Mouse (Mus musculus) midbrain, embryonic 14.5 days (tissue): Measurements from ENCODE around the gene 6430548M08Rik. TPM values are rescaled to one million over a fixed set of nuclear protein-coding genes. Genes with fewer than 3 reads are reported as not detected.

ENCODE experiments used
- ATAC-seq: fragments of 200-750 bp; cut with Nextera tagmentation; 2 replicates; pipeline ENCODE4 v1.8.0; 2017; ENCODE audit warnings: moderate number of reproducible peaks, moderate library complexity; ENCODE audit not compliant: low FRiP score, low TSS enrichment
- DNase-seq: peaks from one replicate; pipeline ENCODE4 v3.0.0-alpha.2; 2015
- H3K27ac ChIP-seq: fragments of 300-500 bp; sonication (generic); replicated peaks from 2 replicates; pipeline ENCODE4 v1.5.1; 2014; ENCODE audit warnings: mild to moderate bottlenecking, low read depth, low read length, moderate library complexity
- H3K27me3 ChIP-seq: fragments of 300-500 bp; sonication (generic); 2 replicates; pipeline ENCODE4 v1.6.1; 2014; ENCODE audit warnings: low read length, control low read depth, mixed read lengths; ENCODE audit not compliant: control insufficient read depth, insufficient read depth
- H3K36me3 ChIP-seq: fragments of 300-500 bp; sonication (generic); 2 replicates; pipeline ENCODE4 v1.6.1; 2014; ENCODE audit warnings: low read length, control low read depth; ENCODE audit not compliant: control insufficient read depth, insufficient read depth
- H3K4me1 ChIP-seq: fragments of 300-500 bp; sonication (generic); 2 replicates; pipeline ENCODE4 v1.6.1; 2014; ENCODE audit warnings: mild to moderate bottlenecking, antibody characterized with exemption, low read length, control low read depth; ENCODE audit not compliant: control insufficient read depth, insufficient read depth
- H3K4me2 ChIP-seq: fragments of 300-500 bp; sonication (generic); 2 replicates; pipeline ENCODE4 v1.6.1; 2014; ENCODE audit warnings: mild to moderate bottlenecking, low read length, moderate library complexity
- H3K4me3 ChIP-seq: fragments of 300-500 bp; sonication (generic); replicated peaks from 2 replicates; pipeline ENCODE4 v1.5.1; 2014; ENCODE audit warnings: low read depth, low read length
- H3K9ac ChIP-seq: fragments of 300-500 bp; sonication (generic); replicated peaks from 2 replicates; pipeline ENCODE4 v1.6.1; 2014; ENCODE audit warnings: mild to moderate bottlenecking, low read length, moderate library complexity
- H3K9me3 ChIP-seq: fragments of 300-500 bp; sonication (generic); 2 replicates; pipeline ENCODE4 v1.6.1; 2016; ENCODE audit warnings: low read length, control low read depth, mixed read lengths; ENCODE audit not compliant: control insufficient read depth
- WGBS: fragments of 180-500 bp; shearing (Covaris S2); extraction: QIAGEN DNeasy Blood & Tissue Kit; methylation state at CpG from one replicate; pipeline ENCODE4 v1.1.7; 2014; 5-methylcytosine and 5-hydroxymethylcytosine counted together
- polyA plus RNA-seq: library from polyadenylated mRNA; unstranded; fragments of >200 nt; fragmentation: Nextera tagmentation; extraction: Ambion mirVana; gene quantifications from 2 replicates; pipeline ENCODE4 v1.2.1, GENCODE M21; 2014

Gene 6430548M08Rik
- polyA plus RNA-seq, 1 experiment from 2014 or later: 35.5 TPM

DNA sequence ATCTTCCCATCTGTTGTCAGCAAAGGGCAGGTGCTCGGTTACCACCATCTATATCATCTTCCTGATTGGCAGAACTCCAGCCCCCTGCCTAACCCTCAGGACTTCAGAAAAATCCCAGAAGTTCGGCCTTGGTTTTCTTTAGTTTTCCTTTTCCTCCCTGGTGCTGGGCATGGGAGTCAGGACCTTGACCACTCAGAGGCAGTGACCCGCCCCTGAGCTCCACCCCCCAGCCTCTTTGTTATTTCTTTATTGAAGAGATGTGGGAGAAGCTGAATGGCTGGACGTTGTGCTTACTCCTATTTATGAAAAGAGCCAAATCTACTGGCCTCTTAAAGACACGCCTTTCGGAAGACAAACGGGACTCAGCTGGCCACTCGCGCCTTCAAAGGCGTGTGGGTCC lies 646 bp upstream of the 6430548M08Rik start:
- peak overlapping the region; percentile 66 for H3K4me2 ChIP-seq
- peaks cover 7% of the 10 kb centered on the region; the same call in 1 of the 2 replicates for H3K27me3 ChIP-seq
- peak overlapping the region; percentile 40 for H3K4me3 ChIP-seq
- peaks cover 14% of the 10 kb centered on the region for H3K4me1 ChIP-seq
- H3K36me3 ChIP-seq: no peaks in the 10 kb centered on the region
- ATAC-seq (no peak), DNase-seq (no peak)
- peak overlapping the region; percentile 53 for H3K9ac ChIP-seq
- WGBS: 3% methylated on average over 10 of the region's 10 CpGs
- no peaks in the 10 kb centered on the region for H3K9me3 ChIP-seq
- H3K27ac ChIP-seq: peak overlapping the region; percentile 82

DNA sequence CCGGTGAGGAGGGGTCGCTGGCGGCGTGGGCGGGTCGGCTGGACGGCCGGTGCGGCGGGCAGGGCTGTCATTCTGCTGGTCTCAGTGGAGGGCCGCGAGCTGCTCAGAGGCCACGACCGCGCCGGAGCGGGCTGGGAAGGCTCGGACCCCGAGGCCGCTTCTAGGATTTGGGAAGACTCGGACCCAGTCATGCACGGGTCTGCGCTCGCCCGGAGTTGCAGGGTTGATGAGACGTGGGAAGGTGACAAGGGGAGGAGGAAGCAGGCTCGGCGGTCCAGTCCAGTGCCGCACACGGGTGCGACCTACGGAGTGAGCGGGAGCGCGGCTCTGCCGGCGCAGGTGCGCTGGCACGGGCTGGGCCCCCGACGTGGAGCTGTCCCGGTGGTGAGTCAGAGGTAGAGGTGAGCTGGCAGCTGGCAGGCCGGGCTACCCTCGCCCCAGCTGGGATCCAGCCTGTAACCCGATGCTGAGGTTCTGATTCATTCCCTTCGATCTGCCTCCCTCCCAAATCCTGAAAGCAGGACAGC lies 426 bp downstream of the 6430548M08Rik start:
- ATAC-seq: peak; percentile 60

GRCm38 (mm10) chr8:120116600-120116999 lies 2.6 kb downstream of the 6430548M08Rik start:
- WGBS: 81% methylated on average over 7 of the region's 7 CpGs
- H3K36me3 ChIP-seq: no peaks in the 10 kb centered on the region
- H3K27ac ChIP-seq: no peak overlapping the region
- no peak for DNase-seq
- H3K9me3 ChIP-seq: no peaks in the 10 kb centered on the region
- ATAC-seq: no peak
- H3K4me2 ChIP-seq: no peak overlapping the region
- no peak overlapping the region for H3K9ac ChIP-seq
- peaks cover 7% of the 10 kb centered on the region; the same call in 1 of the 2 replicates for H3K27me3 ChIP-seq
- H3K4me1 ChIP-seq: peaks cover 14% of the 10 kb centered on the region
- H3K4me3 ChIP-seq: no peak overlapping the region

More for the DNA sequence above, 426 bp downstream of the 6430548M08Rik start:
- peak; percentile 54 for DNase-seq
- Histone ChIP-seq H3K27me3 (peaks cover 7% of the 10 kb centered on the region; the same call in 1 of the 2 replicates), H3K36me3 (no peaks in the 10 kb centered on the region), H3K4me3 (peak overlapping the region; percentile 72), H3K9ac (peak overlapping the region; percentile 71), H3K27ac (peak overlapping the region; percentile 80), H3K4me1 (peaks cover 14% of the 10 kb centered on the region), H3K4me2 (peak overlapping the region; percentile 70), H3K9me3 (no peaks in the 10 kb centered on the region)
- under 1% methylated on average over 37 of the region's 46 CpGs for WGBS

GRCm38 (mm10) chr8:120118162-120118561 lies 4.2 kb downstream of the 6430548M08Rik start:
- Histone ChIP-seq H3K9me3 (no peaks in the 10 kb centered on the region), H3K4me3 (no peak overlapping the region), H3K27ac (no peak overlapping the region), H3K27me3 (peaks cover 7% of the 10 kb centered on the region; the same call in 1 of the 2 replicates), H3K4me2 (no peak overlapping the region), H3K9ac (no peak overlapping the region), H3K4me1 (peaks cover 11% of the 10 kb centered on the region), H3K36me3 (no peaks in the 10 kb centered on the region)
- WGBS: 90% methylated on average over 9 of the region's 9 CpGs
- DNase-seq (no peak), ATAC-seq (no peak)

DNA sequence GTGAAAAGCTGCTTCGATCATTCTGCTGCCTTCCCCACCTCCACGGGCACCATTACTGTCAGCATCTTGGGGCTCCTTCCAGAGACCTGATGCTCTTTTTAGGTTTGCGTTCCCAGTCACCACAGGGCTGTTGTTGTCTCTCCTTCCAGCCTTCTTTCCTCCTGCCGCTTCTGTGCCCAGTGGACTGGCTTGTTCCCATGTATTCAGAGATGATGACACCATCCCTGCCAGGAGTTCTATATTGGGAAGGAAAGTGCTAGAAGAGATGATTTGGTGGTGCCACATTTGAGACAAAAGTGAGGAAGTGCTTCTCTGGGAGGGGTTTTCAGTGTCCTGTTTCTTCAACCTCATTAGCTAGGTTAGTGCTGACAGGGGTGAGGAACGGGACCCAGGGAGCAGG lies 4.9 kb downstream of the 6430548M08Rik start:
- H3K4me1 ChIP-seq: peaks cover 9% of the 10 kb centered on the region
- no peak overlapping the region for H3K9ac ChIP-seq
- H3K4me3 ChIP-seq: no peak overlapping the region
- no peak for ATAC-seq
- no peak for DNase-seq
- peaks cover 7% of the 10 kb centered on the region; the same call in 1 of the 2 replicates for H3K27me3 ChIP-seq
- H3K4me2 ChIP-seq: no peak overlapping the region
- H3K9me3 ChIP-seq: no peaks in the 10 kb centered on the region
- H3K36me3 ChIP-seq: no peaks in the 10 kb centered on the region
- no peak overlapping the region for H3K27ac ChIP-seq
- 89% methylated on average over 5 of the region's 5 CpGs for WGBS

GRCm38 (mm10) chr8:120119429-120119828 lies 5.5 kb downstream of the 6430548M08Rik start:
- no peak overlapping the region for H3K4me2 ChIP-seq
- peaks cover 7% of the 10 kb centered on the region; the same call in 1 of the 2 replicates for H3K27me3 ChIP-seq
- H3K4me1 ChIP-seq: peaks cover 11% of the 10 kb centered on the region
- H3K36me3 ChIP-seq: no peaks in the 10 kb centered on the region
- DNase-seq: no peak
- ATAC-seq: no peak
- 70% methylated on average over 3 of the region's 3 CpGs for WGBS
- no peak overlapping the region for H3K4me3 ChIP-seq
- no peaks in the 10 kb centered on the region for H3K9me3 ChIP-seq
- no peak overlapping the region for H3K9ac ChIP-seq
- no peak overlapping the region for H3K27ac ChIP-seq

GRCm38 (mm10) chr8:120119931-120120330 lies 6.0 kb downstream of the 6430548M08Rik start:
- H3K9ac ChIP-seq: no peak overlapping the region
- DNase-seq (no peak), ATAC-seq (no peak)
- H3K27me3 ChIP-seq: peaks cover 7% of the 10 kb centered on the region; the same call in 1 of the 2 replicates
- H3K4me2 ChIP-seq: no peak overlapping the region
- no peak overlapping the region for H3K4me3 ChIP-seq
- 87% methylated on average over 6 of the region's 6 CpGs for WGBS
- peaks cover 10% of the 10 kb centered on the region for H3K4me1 ChIP-seq
- H3K36me3 ChIP-seq: no peaks in the 10 kb centered on the region
- no peaks in the 10 kb centered on the region for H3K9me3 ChIP-seq
- H3K27ac ChIP-seq: no peak overlapping the region

- no peak for ATAC-seq
- Histone ChIP-seq H3K9me3 (no peaks in the 10 kb centered on the region), H3K4me2 (no peak overlapping the region), H3K36me3 (no peaks in the 10 kb centered on the region), H3K4me1 (peaks cover 10% of the 10 kb centered on the region), H3K27ac (no peak overlapping the region), H3K27me3 (peaks cover 3% of the 10 kb centered on the region; the same call in 1 of the 2 replicates), H3K9ac (no peak overlapping the region), H3K4me3 (no peak overlapping the region)
- WGBS: 71% methylated on average over 5 of the region's 5 CpGs
- no peak for DNase-seq
Measured at GRCm38 (mm10) chr8:120120951-120121350, 7.0 kb downstream of the 6430548M08Rik start.

DNA sequence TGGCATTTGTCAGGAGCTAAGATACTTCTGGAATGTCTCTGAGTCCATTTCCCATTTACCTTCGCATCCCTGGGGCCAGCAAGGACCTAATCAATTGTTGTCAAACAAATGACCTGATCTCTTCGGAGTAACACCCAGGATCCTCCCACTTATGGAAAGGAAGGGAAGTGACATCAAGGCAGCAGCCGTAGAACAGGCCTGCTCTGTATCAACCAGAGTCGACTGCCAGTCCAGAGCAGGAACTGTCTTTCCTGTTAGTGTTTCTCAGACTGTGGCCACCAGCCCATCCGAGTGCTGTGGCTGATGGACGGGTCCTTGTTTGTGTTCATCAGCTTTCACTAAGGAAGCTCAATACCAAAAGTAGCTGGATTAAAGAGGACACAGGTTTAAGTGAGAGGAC lies 10.3 kb downstream of the 6430548M08Rik start:
- WGBS: 65% methylated on average over 6 of the region's 6 CpGs
- Histone ChIP-seq H3K9me3 (no peaks in the 10 kb centered on the region), H3K36me3 (no peaks in the 10 kb centered on the region), H3K27ac (peak overlapping the region; percentile 60), H3K4me1 (peaks cover 18% of the 10 kb centered on the region), H3K27me3 (no peaks in the 10 kb centered on the region), H3K9ac (no peak overlapping the region), H3K4me3 (no peak overlapping the region), H3K4me2 (no peak overlapping the region)
- no peak for ATAC-seq
- DNase-seq: no peak
